Comparison of ENCODE assay signal across 16 mouse cellular contexts in genomic region chr5:37041651-37042050, GRCm38 (mm10). TPM values are rescaled to one million over a fixed set of nuclear protein-coding genes. Genes with fewer than 3 reads are reported as not detected.
A peak's percentile ranks its signal among the peaks of the same experiment; 100 is the strongest.
DNase-seq lines count a peak whose midpoint lies in the region; ATAC-seq and TF ChIP-seq lines count a peak whose summit lies in the region.
"Had no signal": no experiment of that assay in that cellular context is flagged by ENCODE, and none has a peak within 500 bp of the region (broad histone marks: within the 10 kb centered on the region; RNA-seq: fewer than 3 reads in every experiment).

No protein-coding gene starts in this region.

- H3K4me3 ChIP-seq in hindbrain, embryonic 16.5 days (ENCODE audit: low read length): no peak overlapping the region
- no peak overlapping the region for H3K4me3 ChIP-seq in hindbrain, embryonic 14.5 days (replicated peaks; ENCODE audit: low read length)
- peak overlapping the region; percentile 66 for H3K4me3 ChIP-seq in E14TG2a.4 (replicated peaks; ENCODE audit: low read length)
- no peak overlapping the region for H3K4me3 ChIP-seq in intestine, embryonic 16.5 days (ENCODE audit: low read length)
- no peak overlapping the region for H3K4me3 ChIP-seq in kidney, embryonic 14.5 days (ENCODE audit: low read length)
- H3K4me3 ChIP-seq in limb, embryonic 10.5 days: no peak overlapping the region
- H3K4me3 ChIP-seq: hindbrain, embryonic 12.5 days; kidney, embryonic 15.5 days; limb, embryonic 12.5 days; midbrain, embryonic 13.5 days had no signal

- H3K9ac ChIP-seq in hindbrain, embryonic 16.5 days (ENCODE audit: low read depth, low read length): no peak overlapping the region
- H3K9ac ChIP-seq in hindbrain, embryonic 14.5 days: no peak overlapping the region
- H3K9ac ChIP-seq in intestine, embryonic 16.5 days (ENCODE audit: low read depth, low read length): no peak overlapping the region
- no peak overlapping the region for H3K9ac ChIP-seq in kidney, embryonic 14.5 days (ENCODE audit: low read depth, low read length)
- H3K9ac ChIP-seq: hindbrain, embryonic 12.5 days; kidney, embryonic 15.5 days; limb, embryonic 12.5 days; midbrain, embryonic 13.5 days had no signal

- H3K4me2 ChIP-seq in hindbrain, embryonic 16.5 days (ENCODE audit: low read length): no peak overlapping the region
- H3K4me2 ChIP-seq in hindbrain, embryonic 14.5 days (replicated peaks): no peak overlapping the region
- 0 out of 2 replicates have a peak overlapping the region, but pooled peaks have one; percentile 20 for H3K4me2 ChIP-seq in intestine, embryonic 16.5 days (ENCODE audit: low read depth, low read length)
- no peak overlapping the region for H3K4me2 ChIP-seq in kidney, embryonic 14.5 days (replicated peaks; ENCODE audit: low read depth, low read length)
- H3K4me2 ChIP-seq: hindbrain, embryonic 12.5 days; kidney, embryonic 15.5 days; limb, embryonic 12.5 days; midbrain, embryonic 13.5 days had no signal

- no peak for DNase-seq in hindbrain, embryonic 14.5 days (ENCODE audit: low spot score)
- DNase-seq in 416B (ENCODE audit: low read depth): peak; percentile 82
- no peak for DNase-seq in limb, embryonic 10.5 days (ENCODE audit: low spot score)
- no peak for DNase-seq in cerebellum, adult 11 months
- DNase-seq: adrenal gland, adult 2 months; cerebellum, adult 18-20 months; lung, postnatal 14 days had no signal

- H3K27ac ChIP-seq in hindbrain, embryonic 16.5 days (ENCODE audit: low read depth, low read length): no peak overlapping the region
- H3K27ac ChIP-seq in hindbrain, embryonic 14.5 days: no peak overlapping the region
- no peak overlapping the region for H3K27ac ChIP-seq in intestine, embryonic 16.5 days (ENCODE audit: low read length)
- no peak overlapping the region for H3K27ac ChIP-seq in kidney, embryonic 14.5 days (ENCODE audit: low read depth, low read length)
- H3K27ac ChIP-seq in limb, embryonic 10.5 days: no peak overlapping the region
- H3K27ac ChIP-seq: hindbrain, embryonic 12.5 days; kidney, embryonic 15.5 days; limb, embryonic 12.5 days; midbrain, embryonic 13.5 days had no signal

- TF ChIP-seq CTCF in E14TG2a.4 (conservative IDR thresholded peaks at IDR 0.05; ENCODE audit: low read length): no peak

- peak; percentile 10; the same call in 1 of the 2 replicates for ATAC-seq in hindbrain, embryonic 16.5 days
- ATAC-seq in hindbrain, embryonic 14.5 days (ENCODE audit: low FRiP score): no peak
- no peak for ATAC-seq in intestine, embryonic 16.5 days
- no peak for ATAC-seq in kidney, embryonic 14.5 days (ENCODE audit: low FRiP score, low TSS enrichment)
- ATAC-seq: midbrain, embryonic 13.5 days had no signal

- H3K9me3 ChIP-seq in hindbrain, embryonic 16.5 days (ENCODE audit: control insufficient read depth, low read length): no peaks in the 10 kb centered on the region
- H3K9me3 ChIP-seq in hindbrain, embryonic 14.5 days (ENCODE audit: control insufficient read depth, low read length): no peaks in the 10 kb centered on the region
- no peaks in the 10 kb centered on the region for H3K9me3 ChIP-seq in E14TG2a.4 (ENCODE audit: low read length)
- H3K9me3 ChIP-seq in intestine, embryonic 16.5 days (ENCODE audit: control insufficient read depth, low read length): no peaks in the 10 kb centered on the region
- H3K9me3 ChIP-seq in kidney, embryonic 14.5 days (ENCODE audit: control insufficient read depth, low read length): no peaks in the 10 kb centered on the region
- H3K9me3 ChIP-seq in limb, embryonic 10.5 days (replicated peaks): no peaks in the 10 kb centered on the region
- H3K9me3 ChIP-seq: hindbrain, embryonic 12.5 days; kidney, embryonic 15.5 days; limb, embryonic 12.5 days; midbrain, embryonic 13.5 days had no signal

- WGBS in hindbrain, embryonic 16.5 days: 52% methylated on average over 6 of the region's 6 CpGs
- WGBS in hindbrain, embryonic 14.5 days: 52% methylated on average over 6 of the region's 6 CpGs
- 52% methylated on average over 6 of the region's 6 CpGs for WGBS in intestine, embryonic 16.5 days
- 53% methylated on average over 6 of the region's 6 CpGs for WGBS in kidney, embryonic 14.5 days
- 67% methylated on average over 6 of the region's 6 CpGs for WGBS in limb, embryonic 10.5 days

- H3K4me1 ChIP-seq in hindbrain, embryonic 16.5 days (ENCODE audit: control insufficient read depth, insufficient read depth, low read depth, low read length): no peaks in the 10 kb centered on the region
- no peaks in the 10 kb centered on the region for H3K4me1 ChIP-seq in hindbrain, embryonic 14.5 days (replicated peaks; ENCODE audit: control insufficient read depth, insufficient read depth, low read length)
- H3K4me1 ChIP-seq in E14TG2a.4 (replicated peaks; ENCODE audit: low read depth, low read length): peaks cover 44% of the 10 kb centered on the region
- no peaks in the 10 kb centered on the region for H3K4me1 ChIP-seq in intestine, embryonic 16.5 days (ENCODE audit: control insufficient read depth, insufficient read depth, low read length)
- H3K4me1 ChIP-seq in kidney, embryonic 14.5 days (ENCODE audit: control insufficient read depth, insufficient read depth, low read length): no peaks in the 10 kb centered on the region
- H3K4me1 ChIP-seq in limb, embryonic 10.5 days: no peaks in the 10 kb centered on the region
- H3K4me1 ChIP-seq: kidney, embryonic 15.5 days; limb, embryonic 12.5 days had no signal

- H3K36me3 ChIP-seq in hindbrain, embryonic 16.5 days (ENCODE audit: control insufficient read depth, insufficient read depth, low read length): no peaks in the 10 kb centered on the region
- H3K36me3 ChIP-seq in hindbrain, embryonic 14.5 days (replicated peaks; ENCODE audit: control insufficient read depth, insufficient read depth): no peaks in the 10 kb centered on the region
- no peaks in the 10 kb centered on the region for H3K36me3 ChIP-seq in E14TG2a.4 (ENCODE audit: insufficient read depth, low read length)
- H3K36me3 ChIP-seq in intestine, embryonic 16.5 days (ENCODE audit: control insufficient read depth, insufficient read depth, low read length): no peaks in the 10 kb centered on the region
- no peaks in the 10 kb centered on the region for H3K36me3 ChIP-seq in kidney, embryonic 14.5 days (ENCODE audit: control insufficient read depth, insufficient read depth, low read length)
- no peaks in the 10 kb centered on the region for H3K36me3 ChIP-seq in limb, embryonic 10.5 days
- H3K36me3 ChIP-seq: hindbrain, embryonic 12.5 days; kidney, embryonic 15.5 days; limb, embryonic 12.5 days; midbrain, embryonic 13.5 days had no signal

- no peaks in the 10 kb centered on the region for H3K27me3 ChIP-seq in hindbrain, embryonic 16.5 days (replicated peaks; ENCODE audit: control insufficient read depth, insufficient read depth, low read length)
- H3K27me3 ChIP-seq in hindbrain, embryonic 14.5 days (ENCODE audit: control insufficient read depth, insufficient read depth, low read length): no peaks in the 10 kb centered on the region
- H3K27me3 ChIP-seq in E14TG2a.4 (ENCODE audit: insufficient read depth, low read length): peaks cover 6% of the 10 kb centered on the region; the same call in 1 of the 2 replicates
- H3K27me3 ChIP-seq in intestine, embryonic 16.5 days (replicated peaks; ENCODE audit: control insufficient read depth, insufficient read depth, low read length): no peaks in the 10 kb centered on the region
- peaks cover 7% of the 10 kb centered on the region; the same call in 1 of the 2 replicates for H3K27me3 ChIP-seq in kidney, embryonic 14.5 days (ENCODE audit: control insufficient read depth, insufficient read depth, low read length)
- peaks cover 15% of the 10 kb centered on the region for H3K27me3 ChIP-seq in limb, embryonic 10.5 days (ENCODE audit: low read depth, poor library complexity, severe bottlenecking)
- H3K27me3 ChIP-seq: midbrain, embryonic 13.5 days had no signal

RNA-seq across cellular contexts. Expression of gene Gm1043, which starts 43.5 kb away (rescaled TPM):
- 1.8 TPM in 2 replicates for polyA plus RNA-seq in hindbrain, embryonic 16.5 days (2015; fragmentation: Nextera tagmentation; extraction: Ambion mirVana)
- polyA plus RNA-seq in hindbrain, embryonic 14.5 days (2014; fragmentation: Nextera tagmentation; extraction: Ambion mirVana): 1.7 and 2.0 TPM in 2 replicates
- 0.04 and 0.06 TPM in 2 replicates for polyA plus RNA-seq in intestine, embryonic 16.5 days (2015; fragmentation: Nextera tagmentation; extraction: Ambion mirVana)
- polyA plus RNA-seq in kidney, embryonic 14.5 days (2014; fragmentation: Nextera tagmentation; extraction: Ambion mirVana): not detected in 2 replicates
- not detected in 2 replicates for polyA plus RNA-seq in limb, embryonic 10.5 days (2016; fragmentation: Nextera tagmentation; extraction: Ambion mirVana)
- polyA plus RNA-seq: kidney, embryonic 15.5 days; limb, embryonic 12.5 days; liver, embryonic 16.5 days had no signal

RNA-seq across cellular contexts. Expression of gene Wfs1, which starts 52.6 kb away (rescaled TPM):
- 11.0 and 12.3 TPM in 2 replicates for polyA plus RNA-seq in hindbrain, embryonic 16.5 days (2015; fragmentation: Nextera tagmentation; extraction: Ambion mirVana)
- 6.8 and 8.4 TPM in 2 replicates for polyA plus RNA-seq in hindbrain, embryonic 14.5 days (2014; fragmentation: Nextera tagmentation; extraction: Ambion mirVana)
- polyA plus RNA-seq in intestine, embryonic 16.5 days (2015; fragmentation: Nextera tagmentation; extraction: Ambion mirVana): 15.9 and 18.0 TPM in 2 replicates
- 12.9 and 20.9 TPM in 2 replicates for polyA plus RNA-seq in kidney, embryonic 14.5 days (2014; fragmentation: Nextera tagmentation; extraction: Ambion mirVana)
- polyA plus RNA-seq in limb, embryonic 10.5 days (2016; fragmentation: Nextera tagmentation; extraction: Ambion mirVana): 6.1 and 6.7 TPM in 2 replicates
